Mouse (Mus musculus): ENCODE results near the gene Gramd4.

Gene Gramd4

DNA sequence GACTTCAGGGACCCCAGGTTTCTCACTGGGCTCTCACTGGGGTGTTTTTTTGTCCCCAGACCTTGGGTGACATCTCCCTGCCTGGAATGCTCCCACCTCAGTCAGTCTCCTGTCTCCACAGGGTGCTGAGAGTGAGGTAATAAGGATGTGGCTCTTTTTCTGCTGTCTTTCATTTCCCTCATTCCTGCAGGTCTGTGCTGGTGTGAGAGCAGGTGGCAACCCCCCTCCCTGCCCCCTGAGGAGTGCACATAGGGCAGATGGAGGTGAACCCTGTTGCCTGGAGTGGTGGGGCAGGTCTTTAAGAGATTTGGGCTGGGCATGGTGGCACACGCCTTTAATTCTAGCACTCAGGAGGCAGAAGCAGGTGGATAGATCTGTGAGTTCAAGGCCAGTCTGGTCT lies 13.7 kb downstream of the Gramd4 start:
- no peaks in the 10 kb centered on the region for H3K27me3 ChIP-seq (ENCODE audit: control insufficient read depth, insufficient read depth, low read length, poor library complexity, severe bottlenecking)
- no peak for DNase-seq (ENCODE audit: low read depth, low spot score)
- no peaks in the 10 kb centered on the region for H3K36me3 ChIP-seq (ENCODE audit: control insufficient read depth, insufficient read depth, low read length, poor library complexity, severe bottlenecking)

DNA sequence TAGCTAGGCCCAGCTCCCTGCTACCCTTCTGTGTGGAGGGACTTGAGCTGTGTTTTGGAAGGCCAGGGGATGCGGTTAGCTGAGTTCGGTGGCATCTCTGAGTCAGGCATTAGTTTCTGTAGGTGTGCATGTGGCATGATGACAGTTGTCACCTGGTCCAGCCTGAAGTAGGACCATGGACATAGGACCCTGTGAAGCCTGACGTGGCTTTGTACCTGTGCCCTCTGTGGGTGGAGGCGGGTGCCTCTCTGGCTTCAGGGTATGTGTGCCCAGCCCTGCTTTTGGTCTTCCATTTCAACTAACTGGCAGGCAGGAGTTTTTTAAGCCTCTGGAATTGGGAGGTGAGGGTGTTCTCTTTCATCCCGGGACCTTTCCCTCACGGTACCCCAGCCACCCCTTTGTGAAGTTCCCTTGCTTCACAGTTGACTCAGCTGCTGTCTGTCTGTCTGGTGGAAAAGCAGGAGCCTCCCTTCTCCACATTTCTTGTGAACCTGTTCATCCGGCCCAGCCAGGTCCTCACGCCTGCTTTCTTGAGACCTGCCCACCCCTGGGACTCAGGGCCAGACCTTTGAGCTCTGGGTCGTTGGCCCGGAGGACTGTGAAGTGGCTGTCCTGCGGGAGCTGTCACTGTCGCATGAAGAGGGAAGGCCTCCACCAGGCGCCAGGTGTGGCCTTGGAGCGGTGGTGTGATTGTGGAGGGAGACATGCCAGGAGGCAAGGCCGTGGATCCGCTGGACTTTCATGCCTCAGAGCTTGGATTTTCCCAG lies 16.9 kb downstream of the Gramd4 start:
- H3K27me3 ChIP-seq (ENCODE audit: control insufficient read depth, insufficient read depth, low read length, poor library complexity, severe bottlenecking) = no peaks in the 10 kb centered on the region
- no peak for DNase-seq (ENCODE audit: low read depth, low spot score)
- no peaks in the 10 kb centered on the region for H3K36me3 ChIP-seq (ENCODE audit: control insufficient read depth, insufficient read depth, low read length, poor library complexity, severe bottlenecking)

DNA sequence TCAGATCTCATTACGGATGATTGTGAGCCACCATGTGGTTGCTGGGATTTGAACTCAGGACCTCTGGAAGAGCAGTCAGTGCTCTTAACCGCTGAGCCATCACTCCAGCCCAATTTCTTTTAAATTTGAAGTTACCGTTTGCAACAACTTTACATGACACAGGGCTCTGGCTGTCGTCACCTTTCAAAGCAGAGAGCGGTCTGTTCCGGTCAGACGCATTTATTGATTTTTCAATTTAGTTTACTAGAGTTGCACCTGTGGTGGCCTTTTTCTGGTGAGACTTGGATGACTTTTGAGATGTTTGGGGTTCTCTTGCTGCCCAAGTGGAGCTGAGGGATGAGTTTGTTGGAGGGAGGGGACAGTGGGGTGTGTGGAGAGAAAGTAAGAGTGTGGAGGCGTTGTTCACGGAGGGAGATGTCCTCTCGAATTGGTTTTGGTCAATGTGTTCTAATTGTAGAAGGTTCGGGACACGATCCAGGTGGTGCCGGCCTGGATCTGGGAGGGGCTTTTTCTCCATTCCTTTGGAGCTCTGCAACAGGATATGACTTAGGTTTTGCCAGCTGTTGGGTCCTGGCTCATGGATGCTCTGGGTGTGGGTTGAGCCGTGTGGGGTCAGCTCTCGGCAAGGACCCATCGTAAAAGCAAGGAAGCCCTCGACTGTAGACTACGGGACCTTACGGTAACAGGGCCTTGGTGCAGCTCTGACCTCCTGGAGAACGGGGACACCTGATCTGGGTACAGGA lies 18.0 kb downstream of the Gramd4 start:
- DNase-seq (ENCODE audit: low read depth, low spot score) = no peak
- Histone ChIP-seq H3K36me3 (ENCODE audit: control insufficient read depth, insufficient read depth, low read length, poor library complexity, severe bottlenecking) (no peaks in the 10 kb centered on the region), H3K27me3 (ENCODE audit: control insufficient read depth, insufficient read depth, low read length, poor library complexity, severe bottlenecking) (no peaks in the 10 kb centered on the region)

DNA sequence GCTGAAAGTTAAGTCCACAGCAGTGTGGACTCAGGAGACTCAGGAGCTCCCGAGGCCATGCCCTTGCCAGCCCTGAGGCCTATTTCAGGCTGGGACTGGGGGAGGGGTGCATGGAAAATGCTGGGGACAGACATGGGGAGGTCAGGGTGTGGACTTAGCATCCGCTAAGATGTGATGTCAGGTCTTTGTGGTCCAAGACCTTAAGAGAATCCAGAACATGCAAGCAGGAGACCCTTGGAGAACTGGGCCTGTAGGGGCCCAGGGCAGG lies 18.5 kb downstream of the Gramd4 start:
- DNase-seq (ENCODE audit: low read depth, low spot score) = no peak
- H3K27me3 ChIP-seq (ENCODE audit: control insufficient read depth, insufficient read depth, low read length, poor library complexity, severe bottlenecking) = no peaks in the 10 kb centered on the region
- no peaks in the 10 kb centered on the region for H3K36me3 ChIP-seq (ENCODE audit: control insufficient read depth, insufficient read depth, low read length, poor library complexity, severe bottlenecking)

DNA sequence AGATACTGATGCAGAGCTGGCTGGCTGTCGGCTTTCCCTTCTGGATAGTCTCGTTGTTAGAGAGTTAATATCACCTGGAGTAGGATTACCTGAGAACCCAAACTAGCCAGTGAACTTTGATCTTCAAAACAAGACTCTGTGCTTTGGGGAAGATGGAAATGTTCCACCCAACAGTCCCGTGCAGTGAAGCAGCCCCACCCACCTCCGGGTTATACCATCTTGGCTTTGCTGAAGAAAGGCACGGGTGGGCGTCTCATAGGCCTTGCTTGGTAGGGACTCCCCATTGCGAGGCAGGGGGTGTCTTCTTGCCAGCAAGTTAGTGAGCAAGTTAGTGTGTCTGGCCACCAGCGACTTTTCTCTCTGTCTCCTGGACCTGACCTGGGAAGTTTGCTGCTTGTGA lies 18.9 kb downstream of the Gramd4 start:
- no peaks in the 10 kb centered on the region for H3K27me3 ChIP-seq (ENCODE audit: control insufficient read depth, insufficient read depth, low read length, poor library complexity, severe bottlenecking)
- DNase-seq (ENCODE audit: low read depth, low spot score) = no peak
- no peaks in the 10 kb centered on the region for H3K36me3 ChIP-seq (ENCODE audit: control insufficient read depth, insufficient read depth, low read length, poor library complexity, severe bottlenecking)

DNA sequence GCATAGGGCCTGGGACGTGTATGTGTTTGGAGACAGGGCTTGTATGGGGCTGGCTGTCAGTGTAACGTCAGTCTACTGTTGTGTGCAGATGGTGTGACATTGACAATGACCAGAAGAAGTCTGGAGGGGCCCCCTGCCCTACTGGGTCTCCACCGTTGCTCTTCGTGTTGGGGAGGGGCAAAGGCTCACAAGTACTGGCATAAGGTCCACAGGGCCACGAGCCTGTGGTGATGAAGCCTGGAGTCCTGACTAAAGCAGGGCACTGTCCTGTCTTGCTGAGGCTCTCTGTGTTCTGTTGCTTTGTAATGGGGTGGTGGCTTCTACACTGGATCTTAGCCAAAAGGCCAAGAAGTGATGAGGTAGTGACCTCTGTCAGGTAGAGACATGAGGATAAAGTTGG lies 20.4 kb downstream of the Gramd4 start:
- H3K36me3 ChIP-seq (ENCODE audit: control insufficient read depth, insufficient read depth, low read length, poor library complexity, severe bottlenecking) = no peaks in the 10 kb centered on the region
- no peak for DNase-seq (ENCODE audit: low read depth, low spot score)
- no peaks in the 10 kb centered on the region for H3K27me3 ChIP-seq (ENCODE audit: control insufficient read depth, insufficient read depth, low read length, poor library complexity, severe bottlenecking)

DNA sequence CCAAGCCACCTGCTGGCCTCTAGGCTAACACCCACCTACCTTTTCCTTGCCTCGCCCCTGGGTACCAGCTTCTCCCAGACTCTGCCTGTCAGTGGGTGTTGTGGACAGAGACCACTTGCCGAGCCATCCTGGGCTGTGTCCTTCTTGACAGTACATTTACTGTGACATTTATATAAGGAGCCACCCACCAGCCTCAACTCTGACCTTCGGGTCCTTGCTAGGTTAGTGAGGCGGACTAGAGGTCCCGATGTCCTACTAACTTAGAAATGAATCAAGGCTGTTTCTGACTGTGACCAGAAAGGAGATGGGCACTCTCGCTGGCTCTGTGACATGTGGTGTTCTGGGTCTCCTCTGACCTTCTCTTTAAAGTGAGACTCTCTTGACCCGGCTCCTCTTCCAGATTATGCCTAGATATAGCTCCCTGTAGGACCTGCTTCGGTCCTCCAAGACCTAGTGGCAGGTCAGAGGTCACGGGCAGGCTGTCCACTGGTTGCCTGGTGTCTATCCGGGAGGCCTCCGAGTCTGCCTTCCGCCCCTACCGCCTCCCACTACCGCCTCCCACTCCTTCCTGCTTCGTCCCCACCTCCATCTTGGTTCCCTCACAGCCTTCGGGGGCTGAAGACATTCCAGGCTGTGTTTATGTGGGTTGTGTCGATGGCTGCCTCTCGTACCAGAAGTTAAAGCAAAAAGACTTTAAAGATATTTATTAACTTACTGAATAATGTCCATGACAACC lies 21.2 kb downstream of the Gramd4 start:
- no peak for DNase-seq (ENCODE audit: low read depth, low spot score)
- Histone ChIP-seq H3K27me3 (ENCODE audit: control insufficient read depth, insufficient read depth, low read length, poor library complexity, severe bottlenecking) (no peaks in the 10 kb centered on the region), H3K36me3 (ENCODE audit: control insufficient read depth, insufficient read depth, low read length, poor library complexity, severe bottlenecking) (no peaks in the 10 kb centered on the region)

DNA sequence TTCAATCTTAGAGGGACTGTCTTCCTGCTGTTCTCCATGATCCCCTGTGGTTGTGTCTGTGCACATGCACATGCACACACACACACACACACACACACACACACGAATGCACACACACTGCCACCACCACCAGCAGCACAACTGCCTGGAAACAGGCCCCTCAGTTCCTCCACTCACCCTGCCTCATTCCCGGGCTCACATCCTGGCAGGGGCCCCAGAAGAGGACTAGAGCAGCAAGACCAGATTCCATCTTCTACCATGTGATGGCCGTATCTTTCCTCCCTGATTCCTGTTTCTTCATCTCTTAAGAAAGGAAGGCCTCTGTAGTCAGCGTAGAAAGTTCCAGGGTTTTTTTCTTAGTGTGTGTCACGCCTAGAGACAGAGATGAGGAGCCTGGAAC lies 22.0 kb downstream of the Gramd4 start:
- Histone ChIP-seq H3K36me3 (ENCODE audit: control insufficient read depth, insufficient read depth, low read length, poor library complexity, severe bottlenecking) (no peaks in the 10 kb centered on the region), H3K27me3 (ENCODE audit: control insufficient read depth, insufficient read depth, low read length, poor library complexity, severe bottlenecking) (no peaks in the 10 kb centered on the region)
- no peak for DNase-seq (ENCODE audit: low read depth, low spot score)

DNA sequence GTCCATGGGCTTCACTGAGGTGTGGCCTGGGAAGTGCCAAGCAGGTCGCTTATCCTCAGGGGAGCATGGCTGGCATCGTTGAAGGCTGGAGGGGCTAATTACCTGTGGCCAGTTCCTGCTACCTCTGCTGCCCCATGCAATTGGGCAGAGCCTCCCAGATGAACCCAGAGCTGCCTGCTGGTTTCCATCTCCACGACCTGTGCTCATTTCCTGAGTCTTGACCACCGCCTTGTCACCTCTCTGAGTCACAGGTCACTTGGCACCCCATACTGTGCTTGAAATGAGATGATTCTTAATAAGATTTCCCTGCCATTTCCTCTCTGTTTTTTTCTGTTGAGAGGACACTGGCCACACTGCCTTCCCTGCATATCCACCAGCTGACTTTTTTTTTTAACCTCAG lies 22.4 kb downstream of the Gramd4 start:
- no peak for DNase-seq (ENCODE audit: low read depth, low spot score)
- no peaks in the 10 kb centered on the region for H3K27me3 ChIP-seq (ENCODE audit: control insufficient read depth, insufficient read depth, low read length, poor library complexity, severe bottlenecking)
- no peaks in the 10 kb centered on the region for H3K36me3 ChIP-seq (ENCODE audit: control insufficient read depth, insufficient read depth, low read length, poor library complexity, severe bottlenecking)

DNA sequence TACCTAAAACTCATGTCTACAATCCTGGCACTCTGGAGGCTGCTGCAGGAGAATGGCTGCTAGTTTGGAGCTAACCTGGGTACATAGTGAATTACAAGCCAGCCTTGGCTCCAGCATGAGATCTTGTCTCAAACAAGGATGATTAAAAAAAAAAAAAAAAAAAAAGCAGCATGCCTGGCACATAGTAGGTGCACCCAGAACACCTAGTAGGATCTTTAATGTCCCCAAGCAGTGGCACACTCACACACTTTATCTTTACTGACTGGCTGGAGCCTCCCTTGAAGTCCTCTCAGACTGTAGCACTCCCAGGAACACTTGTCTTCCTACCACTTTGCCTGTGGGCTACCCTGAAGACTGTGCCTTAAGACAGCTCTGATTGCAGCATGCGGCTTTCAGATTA lies 22.9 kb downstream of the Gramd4 start:
- no peaks in the 10 kb centered on the region for H3K27me3 ChIP-seq (ENCODE audit: control insufficient read depth, insufficient read depth, low read length, poor library complexity, severe bottlenecking)

DNA sequence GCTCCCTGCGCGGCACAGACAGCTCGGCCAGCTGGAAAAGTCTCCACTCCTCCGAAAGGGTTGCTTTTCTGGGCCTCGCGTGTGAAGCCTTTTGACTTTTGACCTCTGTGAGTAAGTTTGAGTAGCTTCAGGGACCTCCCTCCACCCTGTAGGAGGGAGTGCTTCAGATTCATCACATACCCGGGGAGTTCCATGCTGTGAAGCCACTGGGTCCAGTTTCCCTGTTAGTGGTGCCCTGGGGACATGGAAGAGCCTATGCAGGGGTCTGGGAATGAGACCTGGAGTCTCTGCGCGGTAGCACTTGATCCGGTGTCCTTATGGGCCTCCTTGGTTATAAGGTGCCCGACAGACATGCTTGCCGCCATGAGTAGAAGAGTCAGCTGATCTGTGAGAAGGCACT lies 24.2 kb downstream of the Gramd4 start:
- H3K36me3 ChIP-seq (ENCODE audit: control insufficient read depth, insufficient read depth, low read length, poor library complexity, severe bottlenecking) = no peaks in the 10 kb centered on the region
- no peak for DNase-seq (ENCODE audit: low read depth, low spot score)
- H3K27me3 ChIP-seq (ENCODE audit: control insufficient read depth, insufficient read depth, low read length, poor library complexity, severe bottlenecking) = no peaks in the 10 kb centered on the region

More for the DNA sequence above, 22.9 kb downstream of the Gramd4 start:
- DNase-seq (ENCODE audit: low read depth, low spot score) = no peak
- H3K36me3 ChIP-seq (ENCODE audit: control insufficient read depth, insufficient read depth, low read length, poor library complexity, severe bottlenecking) = no peaks in the 10 kb centered on the region

DNA sequence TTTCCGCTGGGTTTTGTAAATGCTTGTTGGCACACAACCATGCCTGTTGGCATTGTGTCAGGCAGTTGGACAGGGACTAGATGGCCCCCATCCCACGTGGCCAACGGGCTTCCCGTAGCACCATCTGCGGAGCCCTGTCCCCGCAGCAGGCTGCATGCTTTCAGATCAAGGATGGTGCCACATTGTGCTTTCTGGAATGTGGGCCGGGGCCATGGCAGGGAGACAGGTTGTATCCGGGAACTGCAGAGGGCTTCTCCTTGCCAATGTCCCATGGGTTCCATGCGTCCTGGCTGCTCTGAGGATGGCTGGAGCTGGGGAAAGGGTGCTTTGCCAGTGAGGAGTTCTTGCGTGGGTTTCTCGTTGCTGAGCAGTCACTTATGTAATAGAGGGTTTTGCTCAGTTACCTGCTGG lies 25.1 kb downstream of the Gramd4 start:
- H3K36me3 ChIP-seq (ENCODE audit: control insufficient read depth, insufficient read depth, low read length, poor library complexity, severe bottlenecking) = no peaks in the 10 kb centered on the region
- no peaks in the 10 kb centered on the region for H3K27me3 ChIP-seq (ENCODE audit: control insufficient read depth, insufficient read depth, low read length, poor library complexity, severe bottlenecking)
- no peak for DNase-seq (ENCODE audit: low read depth, low spot score)

DNA sequence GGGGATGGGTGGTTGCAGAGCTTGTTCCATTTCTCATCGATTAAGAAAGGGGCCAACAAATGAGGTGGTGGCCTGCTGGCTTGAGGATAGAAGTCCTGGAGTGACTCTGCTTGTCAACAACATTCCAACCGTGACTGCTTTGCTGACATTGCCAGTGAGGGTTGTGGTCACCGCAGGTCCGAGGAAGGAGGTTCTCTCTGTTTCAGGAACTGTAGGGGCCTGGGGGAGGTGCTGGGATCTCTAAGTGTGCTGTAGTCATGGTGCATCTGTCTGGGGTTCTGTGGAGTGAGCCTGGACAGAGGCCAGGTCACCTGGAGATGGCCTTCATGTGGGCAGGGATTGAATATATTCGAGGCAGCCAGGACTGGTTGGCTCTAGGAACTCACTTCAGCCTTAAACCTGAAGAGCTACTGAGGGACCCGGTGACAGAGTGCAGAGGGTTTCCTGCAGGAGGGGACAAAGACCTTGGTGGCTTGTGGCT lies 25.8 kb downstream of the Gramd4 start:
- Histone ChIP-seq H3K27me3 (ENCODE audit: control insufficient read depth, insufficient read depth, low read length, poor library complexity, severe bottlenecking) (no peaks in the 10 kb centered on the region), H3K36me3 (ENCODE audit: control insufficient read depth, insufficient read depth, low read length, poor library complexity, severe bottlenecking) (no peaks in the 10 kb centered on the region)
- DNase-seq (ENCODE audit: low read depth, low spot score) = no peak

DNA sequence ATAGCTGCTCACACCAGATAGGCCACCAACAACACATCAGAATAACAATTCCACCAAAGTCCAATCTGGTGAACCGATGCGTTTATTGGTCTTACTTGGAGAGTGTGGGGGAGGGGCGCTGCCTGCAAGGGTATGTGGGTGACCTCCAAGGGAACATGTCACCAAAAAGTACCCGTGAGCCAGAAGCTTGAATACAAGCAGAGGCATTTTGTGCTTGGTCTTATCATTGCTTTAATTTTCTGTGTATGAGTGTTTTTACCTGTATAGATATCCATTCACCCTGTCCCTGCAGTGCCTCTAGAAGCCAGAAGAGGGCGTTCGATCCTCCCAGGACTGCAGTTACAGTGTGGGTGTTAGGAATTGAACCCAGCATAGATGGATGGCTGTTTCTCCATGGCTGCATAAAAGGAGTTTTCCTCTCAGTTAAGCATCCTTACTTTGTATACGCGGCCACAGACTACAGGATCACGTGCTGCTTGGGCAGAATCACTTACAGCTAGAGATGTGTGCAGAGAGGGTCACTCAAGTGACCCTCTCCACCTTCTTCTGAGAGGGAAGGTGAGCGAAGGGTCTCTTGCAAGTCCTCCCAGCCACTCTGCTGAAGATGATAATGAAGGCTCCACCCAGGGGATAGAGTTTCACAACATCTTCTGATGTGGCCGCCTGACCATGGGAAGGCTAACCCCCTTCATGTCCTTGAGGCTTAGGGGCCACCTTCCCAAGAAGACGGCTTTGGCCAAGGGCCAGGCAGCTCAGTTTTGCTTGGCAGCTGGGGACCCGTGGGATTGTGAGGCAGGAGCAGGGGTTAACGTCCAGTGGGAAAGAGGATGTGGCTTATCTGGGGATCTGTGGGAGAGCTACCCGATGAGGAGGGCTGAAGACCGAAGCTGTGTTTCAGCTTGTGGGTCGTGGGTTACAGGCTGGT lies 28.1 kb downstream of the Gramd4 start:
- Histone ChIP-seq H3K27me3 (ENCODE audit: control insufficient read depth, insufficient read depth, low read length, poor library complexity, severe bottlenecking) (no peaks in the 10 kb centered on the region), H3K36me3 (ENCODE audit: control insufficient read depth, insufficient read depth, low read length, poor library complexity, severe bottlenecking) (no peaks in the 10 kb centered on the region)
- peak; percentile 59 for DNase-seq (ENCODE audit: low read depth, low spot score)
